Mouse (Mus musculus) intestine, embryonic 14.5 days (tissue): ENCODE measurements at regions not wholly inside any gene's neighbourhood (a gene's known extent, or its start where the extent isn't known, plus 50 kb on each side); places are given as distances from the start of the nearest gene placed in this dataset.

Experiments used
- ATAC-seq: fragments of 200-750 bp; cut with Nextera tagmentation; replicated peaks from 2 replicates; pipeline ENCODE4 v1.8.0; 2017; ENCODE audit warnings: low read depth, moderate number of reproducible peaks, moderate TSS enrichment, moderate library complexity; ENCODE audit not compliant: low FRiP score, low TSS enrichment
- DNase-seq: peaks from one replicate; pipeline ENCODE4 v3.0.0-alpha.2; 2018; ENCODE audit warnings: low spot score
- H3K27ac ChIP-seq: fragments of 300-500 bp; sonication (generic); 2 replicates; pipeline ENCODE4 v1.5.1; 2014; ENCODE audit warnings: low read depth, mild to moderate bottlenecking, control low read depth
- H3K27me3 ChIP-seq: fragments of 300-500 bp; sonication (generic); replicated peaks from 2 replicates; pipeline ENCODE4 v1.6.1; 2014; ENCODE audit warnings: low read length, control low read depth; ENCODE audit not compliant: control insufficient read depth, insufficient read depth
- H3K36me3 ChIP-seq: fragments of 300-500 bp; sonication (generic); 2 replicates; pipeline ENCODE4 v1.6.1; 2014; ENCODE audit warnings: low read length, control low read depth; ENCODE audit not compliant: control insufficient read depth, insufficient read depth
- H3K4me1 ChIP-seq: fragments of 300-500 bp; sonication (generic); replicated peaks from 2 replicates; pipeline ENCODE4 v1.6.1; 2014; ENCODE audit warnings: low read length, control low read depth, mixed read lengths; ENCODE audit not compliant: control insufficient read depth, insufficient read depth
- H3K4me2 ChIP-seq: fragments of 300-500 bp; sonication (generic); 2 replicates; pipeline ENCODE4 v1.6.1; 2014; ENCODE audit warnings: low read length
- H3K4me3 ChIP-seq: fragments of 300-500 bp; sonication (generic); 2 replicates; pipeline ENCODE4 v1.5.1; 2014; ENCODE audit warnings: low read depth, low read length, control low read depth, mixed read lengths
- H3K9ac ChIP-seq: fragments of 300-500 bp; sonication (generic); 2 replicates; pipeline ENCODE4 v1.6.1; 2014; ENCODE audit warnings: mild to moderate bottlenecking, low read length
- H3K9me3 ChIP-seq: fragments of 300-500 bp; sonication (generic); 2 replicates; pipeline ENCODE4 v1.6.1; 2016; ENCODE audit warnings: low read length, control low read depth; ENCODE audit not compliant: control insufficient read depth
- WGBS: fragments of 180-500 bp; shearing (Covaris S2); extraction: QIAGEN DNeasy Blood & Tissue Kit; methylation state at CpG from one replicate; pipeline ENCODE4 v1.1.7; 2014; 5-methylcytosine and 5-hydroxymethylcytosine counted together

GRCm38 (mm10) chr10:21456991-21457390 lies 79.9 kb downstream of the Aldh8a1 start:
- Histone ChIP-seq H3K4me3 (no peak overlapping the region), H3K27ac (no peak overlapping the region), H3K9me3 (no peaks in the 10 kb centered on the region), H3K4me1 (0 out of 2 replicates have a peak, but pooled peaks cover 4% of the 10 kb centered on the region), H3K27me3 (no peaks in the 10 kb centered on the region), H3K4me2 (no peak overlapping the region), H3K36me3 (no peaks in the 10 kb centered on the region), H3K9ac (no peak overlapping the region)
- WGBS = 63% methylated on average over 6 of the region's 6 CpGs
- no peak for ATAC-seq
- no peak for DNase-seq

- 0 out of 2 replicates have a peak, but pooled peaks cover 7% of the 10 kb centered on the region for H3K4me1 ChIP-seq
- ATAC-seq (no peak), DNase-seq (peak; percentile 20)
- H3K4me2 ChIP-seq = no peak overlapping the region
- no peak overlapping the region for H3K4me3 ChIP-seq
- no peak overlapping the region for H3K27ac ChIP-seq
- H3K9ac ChIP-seq = no peak overlapping the region
- no peaks in the 10 kb centered on the region for H3K9me3 ChIP-seq
- H3K27me3 ChIP-seq = no peaks in the 10 kb centered on the region
- no peaks in the 10 kb centered on the region for H3K36me3 ChIP-seq
These were observed 81.5 kb downstream of the Aldh8a1 start for GRCm38 (mm10) chr10:21458608-21459007.

DNA sequence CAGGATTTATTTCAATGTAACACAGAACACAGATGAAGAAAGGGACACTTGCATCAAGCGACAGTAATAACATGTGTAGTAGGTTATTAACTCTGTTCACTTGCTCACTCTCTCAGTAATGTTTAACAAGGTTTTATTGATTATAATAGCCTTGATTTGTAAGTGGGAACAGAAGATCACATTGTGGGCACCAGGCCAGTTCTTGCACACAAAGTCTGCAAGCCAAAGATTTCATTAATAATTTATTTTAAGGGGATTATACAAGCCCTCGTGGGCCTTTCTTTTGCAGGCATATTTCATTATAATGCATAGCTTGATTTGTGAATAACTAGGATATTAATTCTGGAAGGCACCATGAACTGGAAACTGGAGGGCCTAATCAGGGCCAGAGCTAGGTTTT lies 83.0 kb downstream of the Aldh8a1 start:
- Histone ChIP-seq H3K4me3 (no peak overlapping the region), H3K27me3 (no peaks in the 10 kb centered on the region), H3K27ac (no peak overlapping the region), H3K9me3 (no peaks in the 10 kb centered on the region), H3K36me3 (no peaks in the 10 kb centered on the region), H3K9ac (no peak overlapping the region), H3K4me2 (no peak overlapping the region), H3K4me1 (0 out of 2 replicates have a peak, but pooled peaks cover 7% of the 10 kb centered on the region)
- DNase-seq = peak; percentile 43
- no peak for ATAC-seq
- WGBS = 48% methylated on average over 2 of the region's 2 CpGs

DNA sequence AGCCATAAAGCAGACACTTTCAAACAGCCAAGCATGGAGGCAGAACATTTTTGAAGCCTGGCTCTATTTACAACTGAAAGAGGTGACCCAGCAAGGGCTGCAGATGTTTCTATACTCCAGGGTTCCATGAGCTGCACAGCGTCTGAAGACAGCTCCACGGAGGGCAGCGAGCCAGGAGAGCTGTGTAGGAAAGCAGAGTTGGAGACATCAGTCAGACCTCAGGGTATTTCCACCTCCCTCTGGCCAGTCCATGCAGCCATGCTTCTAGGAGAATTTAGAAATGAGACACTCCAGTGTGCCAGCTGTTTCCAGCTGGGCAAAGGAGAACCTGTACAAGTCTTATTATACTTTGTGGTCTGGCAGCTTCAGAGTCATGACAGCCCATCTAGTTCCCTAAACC lies 85.8 kb downstream of the Aldh8a1 start:
- Histone ChIP-seq H3K27me3 (no peaks in the 10 kb centered on the region), H3K4me2 (no peak overlapping the region), H3K9ac (no peak overlapping the region), H3K36me3 (no peaks in the 10 kb centered on the region), H3K4me1 (0 out of 2 replicates have a peak, but pooled peaks cover 7% of the 10 kb centered on the region), H3K27ac (no peak overlapping the region), H3K4me3 (no peak overlapping the region), H3K9me3 (no peaks in the 10 kb centered on the region)
- ATAC-seq (no peak), DNase-seq (peak; percentile 51)
- 30% methylated on average over 3 of the region's 3 CpGs for WGBS

DNA sequence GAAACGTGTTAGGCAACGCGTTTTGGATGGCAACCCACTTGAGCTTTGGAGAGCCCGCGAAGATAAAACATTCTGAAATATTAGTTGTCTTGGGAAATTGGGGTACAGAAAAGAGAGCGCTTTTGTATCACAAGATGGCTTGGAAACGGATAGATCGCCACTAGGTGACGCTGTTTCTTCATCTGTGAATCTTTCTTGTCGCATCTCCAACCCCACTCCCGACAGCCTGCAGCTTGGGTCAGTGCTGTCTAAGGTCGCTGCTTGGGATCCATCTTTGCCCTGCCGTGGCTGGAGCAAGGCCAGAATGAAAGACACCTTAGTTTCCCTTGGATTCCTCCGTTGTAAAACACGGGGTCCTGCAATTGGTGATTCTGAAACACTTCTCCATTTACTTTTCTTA lies 88.3 kb downstream of the Aldh8a1 start:
- ATAC-seq (peak; percentile 76; the same call in 1 of the 2 replicates), DNase-seq (peak; percentile 94)
- Histone ChIP-seq H3K27me3 (no peaks in the 10 kb centered on the region), H3K9me3 (no peaks in the 10 kb centered on the region), H3K4me3 (no peak overlapping the region), H3K36me3 (no peaks in the 10 kb centered on the region), H3K4me2 (peak overlapping the region; percentile 33; the same call in 1 of the 2 replicates), H3K9ac (no peak overlapping the region), H3K4me1 (0 out of 2 replicates have a peak, but pooled peaks cover 4% of the 10 kb centered on the region), H3K27ac (no peak overlapping the region)
- WGBS = 4% methylated on average over 15 of the region's 15 CpGs

DNA sequence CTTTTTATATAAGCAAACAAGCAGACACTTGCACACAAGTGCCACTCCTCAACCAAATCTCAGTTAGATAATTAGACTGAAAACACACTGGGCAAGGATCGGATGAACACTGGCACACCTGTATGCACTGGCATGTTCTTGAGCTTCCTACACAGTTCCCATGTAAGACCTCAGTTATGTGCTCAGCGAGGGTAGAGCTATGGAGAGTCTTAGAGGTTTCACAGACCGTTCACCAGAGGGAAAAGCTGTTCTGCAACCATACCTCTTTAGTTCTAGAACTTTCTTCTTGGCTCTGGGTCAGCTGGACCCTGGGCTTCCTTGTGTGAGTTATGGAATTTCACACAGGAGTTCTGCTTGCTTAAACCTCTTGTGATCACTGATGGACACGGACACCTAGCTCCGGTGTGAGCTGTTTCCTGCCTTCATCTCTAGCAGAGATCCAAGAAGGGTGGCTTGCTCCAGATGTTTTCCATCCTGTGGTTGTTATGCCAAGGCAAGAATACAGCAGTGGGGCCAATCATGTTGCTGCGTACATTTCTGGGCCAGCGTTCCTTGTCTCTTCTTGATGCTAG lies 88.8 kb downstream of the Aldh8a1 start:
- H3K4me3 ChIP-seq = no peak overlapping the region
- DNase-seq (peak; percentile 63), ATAC-seq (no peak)
- H3K36me3 ChIP-seq = no peaks in the 10 kb centered on the region
- H3K9ac ChIP-seq = no peak overlapping the region
- no peaks in the 10 kb centered on the region for H3K9me3 ChIP-seq
- no peaks in the 10 kb centered on the region for H3K27me3 ChIP-seq
- 0 out of 2 replicates have a peak overlapping the region, but pooled peaks have one; percentile 11 for H3K27ac ChIP-seq
- WGBS = 46% methylated on average over 7 of the region's 7 CpGs
- 0 out of 2 replicates have a peak, but pooled peaks cover 3% of the 10 kb centered on the region for H3K4me1 ChIP-seq
- H3K4me2 ChIP-seq = no peak overlapping the region

- no peak overlapping the region for H3K9ac ChIP-seq
- no peaks in the 10 kb centered on the region for H3K36me3 ChIP-seq
- 0 out of 2 replicates have a peak, but pooled peaks cover 3% of the 10 kb centered on the region for H3K4me1 ChIP-seq
- DNase-seq = peak; percentile 44
- H3K27me3 ChIP-seq = no peaks in the 10 kb centered on the region
- no peak for ATAC-seq
- H3K4me2 ChIP-seq = no peak overlapping the region
- no peak overlapping the region for H3K27ac ChIP-seq
- H3K9me3 ChIP-seq = no peaks in the 10 kb centered on the region
- WGBS = 51% methylated on average over 4 of the region's 4 CpGs
- H3K4me3 ChIP-seq = no peak overlapping the region
These were observed 90.5 kb downstream of the Aldh8a1 start for GRCm38 (mm10) chr10:21467425-21468085.

- DNase-seq (no peak), ATAC-seq (no peak)
- H3K4me1 ChIP-seq = no peaks in the 10 kb centered on the region
- H3K9me3 ChIP-seq = no peaks in the 10 kb centered on the region
- H3K27ac ChIP-seq = no peak overlapping the region
- no peak overlapping the region for H3K4me3 ChIP-seq
- no peak overlapping the region for H3K9ac ChIP-seq
- no peak overlapping the region for H3K4me2 ChIP-seq
- no peaks in the 10 kb centered on the region for H3K27me3 ChIP-seq
- H3K36me3 ChIP-seq = no peaks in the 10 kb centered on the region
- 83% methylated on average over 10 of the region's 10 CpGs for WGBS
These were observed 91.3 kb downstream of the Aldh8a1 start for GRCm38 (mm10) chr10:21468421-21468820.

DNA sequence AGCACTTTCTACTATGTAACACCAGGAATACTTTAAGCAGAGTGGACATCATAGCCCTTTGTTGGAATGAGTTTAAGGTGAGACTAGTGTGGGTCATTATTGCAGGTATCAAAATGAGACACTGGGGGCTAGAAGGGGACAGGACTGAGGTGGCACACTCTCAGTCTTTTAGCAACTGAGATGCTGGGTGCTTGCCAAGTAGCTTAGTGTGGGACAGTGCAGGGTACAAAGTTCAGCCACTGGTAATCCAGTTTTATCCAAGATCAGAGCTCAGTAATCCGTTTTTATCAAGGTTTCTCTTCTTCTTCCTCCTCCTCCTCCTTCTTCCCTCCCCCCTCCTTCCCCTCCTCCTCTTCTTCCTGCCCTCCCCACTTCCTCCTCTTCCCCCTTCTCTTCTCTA lies 92.9 kb downstream of the Aldh8a1 start:
- Histone ChIP-seq H3K4me1 (no peaks in the 10 kb centered on the region), H3K9me3 (no peaks in the 10 kb centered on the region), H3K27ac (no peak overlapping the region), H3K27me3 (no peaks in the 10 kb centered on the region), H3K4me2 (no peak overlapping the region), H3K36me3 (no peaks in the 10 kb centered on the region), H3K9ac (no peak overlapping the region), H3K4me3 (no peak overlapping the region)
- ATAC-seq (no peak), DNase-seq (peak; percentile 35)
- WGBS = 56% methylated on average over 1 of the region's 1 CpGs
